Mouse (Mus musculus) heart, postnatal 0 days (tissue): ENCODE measurements around the gene Kctd10. TPM values are rescaled to one million over a fixed set of nuclear protein-coding genes. Genes with fewer than 3 reads are reported as not detected.

Experiments
- ATAC-seq: fragments of 200-750 bp; cut with Nextera tagmentation; 2 replicates; pipeline ENCODE4 v1.8.0; 2017; ENCODE audit warnings: low read depth, moderate number of reproducible peaks, moderate library complexity; ENCODE audit not compliant: insufficient read depth
- DNase-seq: peaks from one replicate; pipeline ENCODE4 v3.0.0-alpha.2; 2016; ENCODE audit warnings: low spot score
- H3K27ac ChIP-seq: fragments of 300-500 bp; sonication (generic); 2 replicates; pipeline ENCODE4 v1.5.1; 2014; ENCODE audit warnings: low read depth, mild to moderate bottlenecking
- H3K27me3 ChIP-seq: fragments of 300-500 bp; sonication (generic); 2 replicates; pipeline ENCODE4 v1.6.1; 2014; ENCODE audit warnings: low read length, mixed read lengths; ENCODE audit not compliant: control insufficient read depth, insufficient read depth
- H3K36me3 ChIP-seq: fragments of 300-500 bp; sonication (generic); replicated peaks from 2 replicates; pipeline ENCODE4 v1.6.1; 2014; ENCODE audit warnings: low read length, mixed read lengths; ENCODE audit not compliant: control insufficient read depth, insufficient read depth
- H3K4me1 ChIP-seq: fragments of 300-500 bp; sonication (generic); 2 replicates; pipeline ENCODE4 v1.6.1; 2014; ENCODE audit warnings: antibody characterized with exemption; ENCODE audit not compliant: control insufficient read depth, insufficient read depth
- H3K4me2 ChIP-seq: fragments of 300-500 bp; sonication (generic); 2 replicates; pipeline ENCODE4 v1.6.1; 2014; ENCODE audit warnings: low read depth, mild to moderate bottlenecking, low read length, moderate library complexity
- H3K4me3 ChIP-seq: fragments of 300-500 bp; sonication (generic); 2 replicates; pipeline ENCODE4 v1.5.1; 2014; ENCODE audit warnings: low read depth, low read length
- H3K9ac ChIP-seq: fragments of 300-500 bp; sonication (generic); replicated peaks from 2 replicates; pipeline ENCODE4 v1.6.1; 2014; ENCODE audit warnings: low read depth, low read length, mixed read lengths
- H3K9me3 ChIP-seq: fragments of 300-500 bp; sonication (generic); replicated peaks from 2 replicates; pipeline ENCODE4 v1.6.1; 2016; ENCODE audit warnings: low read length; ENCODE audit not compliant: control insufficient read depth
- CTCF ChIP-seq: IDR thresholded peaks from 2 replicates; pipeline ENCODE4 v1.5.1; 2016; ENCODE audit warnings: antibody characterized with exemption, control low read depth, low read depth
- EP300 ChIP-seq: IDR thresholded peaks from 2 replicates; pipeline ENCODE4 v1.6.1; 2016; ENCODE audit warnings: antibody characterized with exemption, low read depth
- whole genome bisulfite sequencing: fragments of 180-500 bp; shearing (Covaris S2); extraction: QIAGEN DNeasy Blood & Tissue Kit; methylation state at CpG from one replicate; pipeline ENCODE4 v1.1.7; 2014; 5-methylcytosine and 5-hydroxymethylcytosine counted together
- polyA plus RNA-seq: library from polyadenylated mRNA; unstranded; fragments of >200 nt; fragmentation: Nextera tagmentation; extraction: Ambion mirVana; gene quantifications from 2 replicates; pipeline ENCODE4 v1.2.1, GENCODE M21; 2015
- total RNA-seq: library from RNA; depleted of rRNA; stranded (reverse); fragments of >200 nt; gene quantifications from 2 replicates; pipeline ENCODE4 v1.2.3, GENCODE M21; 2014; ENCODE audit warnings: low replicate concordance

Kctd10 gene
- total and polyA plus RNA-seq, 2 experiments from 2014 or later, result 64.2 to 83.4 TPM

- Histone ChIP-seq H3K4me1 (no peaks in the 10 kb centered on the region), H3K36me3 (peaks cover 98% of the 10 kb centered on the region), H3K27ac (no peak overlapping the region), H3K27me3 (no peaks in the 10 kb centered on the region), H3K9ac (no peak overlapping the region), H3K9me3 (no peaks in the 10 kb centered on the region), H3K4me2 (no peak overlapping the region), H3K4me3 (no peak overlapping the region)
- peak; percentile 25; the same call in 1 of the 2 replicates for ATAC-seq
- TF ChIP-seq CTCF (no peak), EP300 (no peak)
- 45% methylated on average over 16 of the region's 16 CpGs for WGBS
- DNase-seq, result no peak
Measured at GRCm38 (mm10) chr5:114413067-114413735, 32.9 kb upstream of the Kctd10 start.

DNA sequence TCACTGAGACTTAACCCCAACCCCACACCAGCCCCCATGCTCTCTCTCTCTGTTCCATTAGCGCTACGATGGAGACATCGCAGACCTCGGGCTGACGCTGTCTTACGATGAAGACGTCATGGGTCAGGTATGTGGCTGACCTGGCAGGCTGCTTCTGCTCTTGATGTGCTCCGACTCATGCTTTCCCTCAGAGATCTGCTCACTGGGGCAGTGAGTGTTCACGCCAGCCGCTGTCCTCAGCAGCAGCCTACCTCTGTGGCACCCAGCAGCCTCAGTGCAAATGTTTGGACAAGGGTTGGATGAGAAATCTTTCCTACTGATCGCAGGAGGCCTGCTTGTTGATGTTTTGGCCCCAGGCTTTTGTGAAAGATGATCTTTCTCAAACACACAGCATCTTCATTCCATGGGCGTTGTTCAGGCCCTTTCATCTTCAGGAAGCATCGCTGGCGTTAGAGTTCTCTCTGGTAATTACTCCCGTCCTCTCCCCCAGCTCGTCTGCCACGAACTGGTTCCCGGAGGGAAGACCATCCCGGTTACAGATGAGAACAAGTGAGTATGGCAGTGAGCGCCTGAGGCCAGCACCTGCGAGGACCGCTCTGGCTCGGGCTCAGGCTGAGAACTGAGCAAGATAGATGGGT, 32.2 kb upstream of the Kctd10 start:
- peaks cover 99% of the 10 kb centered on the region for H3K36me3 ChIP-seq
- H3K9ac ChIP-seq, result no peak overlapping the region
- TF ChIP-seq CTCF, result no peak
- TF ChIP-seq EP300, result no peak
- ATAC-seq (no peak), DNase-seq (no peak)
- no peaks in the 10 kb centered on the region for H3K27me3 ChIP-seq
- no peak overlapping the region for H3K4me3 ChIP-seq
- WGBS, result 68% methylated on average over 23 of the region's 23 CpGs
- H3K27ac ChIP-seq, result no peak overlapping the region
- no peaks in the 10 kb centered on the region for H3K9me3 ChIP-seq
- H3K4me1 ChIP-seq, result no peaks in the 10 kb centered on the region
- H3K4me2 ChIP-seq, result no peak overlapping the region

- Histone ChIP-seq H3K4me2 (no peak overlapping the region), H3K9ac (no peak overlapping the region), H3K4me1 (no peaks in the 10 kb centered on the region), H3K36me3 (peaks cover 99% of the 10 kb centered on the region), H3K27me3 (no peaks in the 10 kb centered on the region), H3K9me3 (no peaks in the 10 kb centered on the region), H3K27ac (no peak overlapping the region), H3K4me3 (no peak overlapping the region)
- WGBS, result 87% methylated on average over 13 of the region's 13 CpGs
- no peak for TF ChIP-seq EP300
- TF ChIP-seq CTCF, result no peak
- DNase-seq, result no peak
- no peak for ATAC-seq
Measured at GRCm38 (mm10) chr5:114410429-114410828, 30.1 kb upstream of the Kctd10 start.

DNA sequence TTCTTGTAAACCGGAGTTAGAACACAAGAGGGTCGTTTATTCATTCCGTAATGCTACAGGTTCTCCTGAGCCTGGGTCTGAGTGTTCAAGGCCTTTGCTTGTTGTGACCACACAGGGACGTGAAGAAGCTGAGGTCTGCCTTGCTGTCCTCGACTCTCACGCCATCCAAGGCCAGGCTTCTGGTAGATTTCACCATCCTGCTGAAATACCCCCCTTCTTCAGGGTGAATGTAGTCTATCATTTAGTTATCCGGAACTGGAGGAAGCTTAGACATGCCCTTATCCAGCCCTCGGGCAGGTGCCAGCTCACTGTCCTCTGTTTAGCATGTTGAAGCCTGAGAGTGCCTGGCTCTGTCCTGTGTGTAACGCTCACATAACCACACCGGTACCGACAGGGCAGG, 28.5 kb upstream of the Kctd10 start:
- H3K36me3 ChIP-seq, result peaks cover 100% of the 10 kb centered on the region
- no peak overlapping the region for H3K4me2 ChIP-seq
- H3K27ac ChIP-seq, result no peak overlapping the region
- WGBS, result 93% methylated on average over 11 of the region's 11 CpGs
- no peaks in the 10 kb centered on the region for H3K4me1 ChIP-seq
- H3K4me3 ChIP-seq, result no peak overlapping the region
- no peaks in the 10 kb centered on the region for H3K27me3 ChIP-seq
- H3K9ac ChIP-seq, result no peak overlapping the region
- DNase-seq, result no peak
- ATAC-seq, result no peak
- no peaks in the 10 kb centered on the region for H3K9me3 ChIP-seq
- TF ChIP-seq CTCF (no peak), EP300 (no peak)

DNA sequence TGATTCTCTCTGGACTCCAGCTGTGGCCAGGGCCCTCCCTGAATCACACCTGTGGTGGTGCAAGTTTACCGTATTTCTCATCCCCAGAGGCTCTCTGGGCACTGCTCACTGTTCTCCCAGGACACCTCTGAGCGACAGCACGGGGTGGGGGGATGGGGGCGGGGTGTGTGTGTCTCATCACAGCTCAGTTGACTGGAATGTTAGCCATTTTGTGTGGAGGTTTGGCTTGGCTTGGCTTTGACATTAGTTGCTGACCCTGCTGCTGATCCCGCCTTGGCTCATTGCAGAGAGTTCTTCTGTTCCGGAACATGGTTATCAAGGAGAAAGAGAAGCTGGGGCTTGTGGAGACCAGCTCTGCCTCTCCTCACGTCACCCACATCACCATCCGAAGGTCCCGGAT, 27.5 kb upstream of the Kctd10 start:
- no peaks in the 10 kb centered on the region for H3K4me1 ChIP-seq
- 79% methylated on average over 9 of the region's 9 CpGs for WGBS

GRCm38 (mm10) chr5:114407269-114407668, 27.0 kb upstream of the Kctd10 start:
- no peak overlapping the region for H3K27ac ChIP-seq
- no peak overlapping the region for H3K4me2 ChIP-seq
- H3K27me3 ChIP-seq, result no peaks in the 10 kb centered on the region
- no peak overlapping the region for H3K4me3 ChIP-seq
- TF ChIP-seq EP300, result no peak
- TF ChIP-seq CTCF, result no peak
- H3K4me1 ChIP-seq, result no peaks in the 10 kb centered on the region
- WGBS, result 74% methylated on average over 10 of the region's 10 CpGs
- peaks cover 100% of the 10 kb centered on the region for H3K36me3 ChIP-seq
- no peak overlapping the region for H3K9ac ChIP-seq
- DNase-seq, result no peak
- ATAC-seq, result no peak
- H3K9me3 ChIP-seq, result no peaks in the 10 kb centered on the region

More for the DNA sequence above, 27.5 kb upstream of the Kctd10 start:
- Histone ChIP-seq H3K9ac (no peak overlapping the region), H3K27ac (no peak overlapping the region), H3K36me3 (peaks cover 100% of the 10 kb centered on the region), H3K4me2 (no peak overlapping the region), H3K4me3 (no peak overlapping the region), H3K27me3 (no peaks in the 10 kb centered on the region), H3K9me3 (no peaks in the 10 kb centered on the region)
- TF ChIP-seq EP300 (no peak), CTCF (no peak)
- DNase-seq (no peak), ATAC-seq (no peak)
